Mouse (Mus musculus): ENCODE measurements around the gene Egln2.

DNA sequence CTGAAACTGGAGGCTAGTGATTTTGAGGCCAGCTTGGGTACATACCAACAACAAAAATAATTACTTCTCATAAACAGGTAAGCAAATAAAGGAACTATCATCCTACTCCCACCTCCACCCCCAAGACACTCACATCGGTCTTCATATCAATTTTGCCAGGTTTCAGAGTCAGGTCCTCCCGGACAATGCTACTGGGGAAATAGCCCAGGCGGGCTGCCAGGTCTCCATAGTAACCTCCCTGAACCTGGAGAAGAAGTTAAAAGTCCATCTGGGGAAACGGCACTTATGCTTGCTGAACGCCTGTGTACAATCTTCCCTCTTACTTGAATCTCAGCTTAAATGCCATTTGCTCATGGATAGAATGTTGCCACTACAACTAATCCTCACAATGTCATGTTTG, 13.4 kb upstream of the Egln2 start:
- TF ChIP-seq POLR2A (IDR thresholded peaks at IDR 0.05; ENCODE audit: borderline replicate concordance, extremely low read depth, low read depth, low read length) (no peak), CTCF (IDR thresholded peaks at IDR 0.05; ENCODE audit: insufficient read depth, low read length) (no peak)
